ENCODE assay signal across 18 mouse cellular contexts in genomic region chr3:30269253-30269652, GRCm38 (mm10).
A peak's percentile ranks its signal among the peaks of the same experiment; 100 is the strongest.
DNase-seq lines count a peak whose midpoint lies in the region; ATAC-seq and TF ChIP-seq lines count a peak whose summit lies in the region.
"Had no signal": no experiment of that assay in that cellular context is flagged by ENCODE, and none has a peak within 500 bp of the region (broad histone marks: within the 10 kb centered on the region; RNA-seq: fewer than 3 reads in every experiment).

No protein-coding gene starts in this region.

- no peak overlapping the region for H3K4me2 ChIP-seq in lung, embryonic 14.5 days
- H3K4me2 ChIP-seq: midbrain, embryonic 13.5 days had no signal

- H3K9ac ChIP-seq in lung, embryonic 14.5 days: no peak overlapping the region
- H3K9ac ChIP-seq: forebrain, postnatal 0 days; midbrain, embryonic 13.5 days had no signal

- H3K27me3 ChIP-seq in kidney, adult 2 months (replicated peaks; ENCODE audit: control insufficient read depth, insufficient read depth, low read length): no peaks in the 10 kb centered on the region
- no peaks in the 10 kb centered on the region for H3K27me3 ChIP-seq in lung, embryonic 14.5 days (ENCODE audit: insufficient read depth, low read length)
- H3K27me3 ChIP-seq in thymus, adult 2 months (ENCODE audit: control insufficient read depth, insufficient read depth, low read length): no peaks in the 10 kb centered on the region
- H3K27me3 ChIP-seq: midbrain, embryonic 13.5 days had no signal

- peak; percentile 27; the same call in 1 of the 2 replicates for TF ChIP-seq CTCF in kidney, adult 2 months (conservative IDR thresholded peaks at IDR 0.05; ENCODE audit: insufficient read depth, insufficient read length, low read depth, low read length)
- TF ChIP-seq CTCF in lung, embryonic 14.5 days (IDR thresholded peaks at IDR 0.05; ENCODE audit: low read depth): peak; percentile 45
- peak; percentile 22; the same call in 1 of the 2 replicates for TF ChIP-seq CTCF in brain, embryonic 14.5 days (IDR thresholded peaks at IDR 0.05; ENCODE audit: borderline replicate concordance, extremely low read depth, insufficient read depth, insufficient read length)
- no peak for TF ChIP-seq CTCF in thymus, adult 2 months (IDR thresholded peaks at IDR 0.05; ENCODE audit: borderline replicate concordance, control insufficient read depth, extremely low read depth, insufficient read depth, low read length, poor library complexity)

- 0 out of 2 replicates have a peak, but pooled peaks cover 3% of the 10 kb centered on the region for H3K4me1 ChIP-seq in kidney, adult 2 months (ENCODE audit: control insufficient read depth, insufficient read depth, low read length)
- H3K4me1 ChIP-seq in lung, embryonic 14.5 days (ENCODE audit: insufficient read depth): 0 out of 2 replicates have a peak, but pooled peaks cover 3% of the 10 kb centered on the region
- H3K4me1 ChIP-seq in thymus, adult 2 months (replicated peaks; ENCODE audit: control insufficient read depth, insufficient read depth, low read length): no peaks in the 10 kb centered on the region
- H3K4me1 ChIP-seq: heart, embryonic 10.5 days; midbrain, embryonic 13.5 days had no signal

- H3K27ac ChIP-seq in kidney, adult 2 months (ENCODE audit: insufficient read depth, low read depth, low read length): no peak overlapping the region
- H3K27ac ChIP-seq in lung, embryonic 14.5 days (ENCODE audit: low read depth): no peak overlapping the region
- no peak overlapping the region for H3K27ac ChIP-seq in thymus, adult 2 months (ENCODE audit: control insufficient read depth, insufficient read depth, low read length)
- H3K27ac ChIP-seq: heart, embryonic 10.5 days; midbrain, embryonic 13.5 days had no signal

- ATAC-seq in lung, embryonic 14.5 days (ENCODE audit: insufficient read depth): no peak
- ATAC-seq: forebrain, postnatal 0 days; hindbrain, embryonic 16.5 days; midbrain, embryonic 13.5 days had no signal

- H3K36me3 ChIP-seq in kidney, adult 2 months (ENCODE audit: control insufficient read depth, insufficient read depth, low read length): no peaks in the 10 kb centered on the region
- no peaks in the 10 kb centered on the region for H3K36me3 ChIP-seq in lung, embryonic 14.5 days (ENCODE audit: insufficient read depth)
- no peaks in the 10 kb centered on the region for H3K36me3 ChIP-seq in thymus, adult 2 months (ENCODE audit: control insufficient read depth, insufficient read depth, low read length)
- H3K36me3 ChIP-seq: heart, embryonic 10.5 days; midbrain, embryonic 13.5 days had no signal

- 78% methylated on average over 3 of the region's 3 CpGs for WGBS in kidney, adult 2 months
- WGBS in lung, embryonic 14.5 days: 67% methylated on average over 3 of the region's 3 CpGs
- WGBS in thymus, adult 2 months: 85% methylated on average over 3 of the region's 3 CpGs

- no peak overlapping the region for H3K4me3 ChIP-seq in kidney, adult 2 months (ENCODE audit: insufficient read depth, low read depth, low read length)
- H3K4me3 ChIP-seq in lung, embryonic 14.5 days (ENCODE audit: low read depth, low read length): no peak overlapping the region
- H3K4me3 ChIP-seq in thymus, adult 2 months (ENCODE audit: control insufficient read depth, insufficient read depth, low read length): no peak overlapping the region
- H3K4me3 ChIP-seq: heart, embryonic 10.5 days; midbrain, embryonic 13.5 days had no signal

- no peak for TF ChIP-seq POLR2A in kidney, adult 2 months (IDR thresholded peaks at IDR 0.05; ENCODE audit: low read depth, low read length)
- no peak for TF ChIP-seq POLR2A in brain, embryonic 14.5 days (IDR thresholded peaks at IDR 0.05; ENCODE audit: borderline replicate concordance, extremely low read depth, insufficient read depth, insufficient read length, poor library complexity, severe bottlenecking)
- no peak for TF ChIP-seq POLR2A in thymus, adult 2 months (IDR thresholded peaks at IDR 0.05; ENCODE audit: control insufficient read depth, extremely low read depth, insufficient read depth, low read length, poor library complexity)

- no peak for DNase-seq in kidney, adult 2 months
- DNase-seq in kidney, postnatal 14 days: no peak
- DNase-seq in lung, embryonic 14.5 days: no peak
- DNase-seq in lung, adult 18-20 months: no peak
- DNase-seq in ES-CJ7 (ENCODE audit: low read depth, low spot score): peak; percentile 11
- no peak for DNase-seq in brain, embryonic 14.5 days (ENCODE audit: low read depth)
- no peak for DNase-seq in thymus, adult 2 months
- DNase-seq: adrenal gland, postnatal 36 days; cerebellum, adult 9-10 months; forebrain, postnatal 0 days; heart, postnatal 14 days; kidney, adult 8-10 months; layer of hippocampus, postnatal 36 days; left cerebral cortex, postnatal 4 days; thymus, postnatal 14 days had no signal

- no peaks in the 10 kb centered on the region for H3K9me3 ChIP-seq in lung, embryonic 14.5 days (ENCODE audit: low read depth, low read length)
- H3K9me3 ChIP-seq: heart, embryonic 10.5 days; midbrain, embryonic 13.5 days had no signal
